Comparison of ENCODE assay signal across 1 mouse cellular context in the genomic region with DNA sequence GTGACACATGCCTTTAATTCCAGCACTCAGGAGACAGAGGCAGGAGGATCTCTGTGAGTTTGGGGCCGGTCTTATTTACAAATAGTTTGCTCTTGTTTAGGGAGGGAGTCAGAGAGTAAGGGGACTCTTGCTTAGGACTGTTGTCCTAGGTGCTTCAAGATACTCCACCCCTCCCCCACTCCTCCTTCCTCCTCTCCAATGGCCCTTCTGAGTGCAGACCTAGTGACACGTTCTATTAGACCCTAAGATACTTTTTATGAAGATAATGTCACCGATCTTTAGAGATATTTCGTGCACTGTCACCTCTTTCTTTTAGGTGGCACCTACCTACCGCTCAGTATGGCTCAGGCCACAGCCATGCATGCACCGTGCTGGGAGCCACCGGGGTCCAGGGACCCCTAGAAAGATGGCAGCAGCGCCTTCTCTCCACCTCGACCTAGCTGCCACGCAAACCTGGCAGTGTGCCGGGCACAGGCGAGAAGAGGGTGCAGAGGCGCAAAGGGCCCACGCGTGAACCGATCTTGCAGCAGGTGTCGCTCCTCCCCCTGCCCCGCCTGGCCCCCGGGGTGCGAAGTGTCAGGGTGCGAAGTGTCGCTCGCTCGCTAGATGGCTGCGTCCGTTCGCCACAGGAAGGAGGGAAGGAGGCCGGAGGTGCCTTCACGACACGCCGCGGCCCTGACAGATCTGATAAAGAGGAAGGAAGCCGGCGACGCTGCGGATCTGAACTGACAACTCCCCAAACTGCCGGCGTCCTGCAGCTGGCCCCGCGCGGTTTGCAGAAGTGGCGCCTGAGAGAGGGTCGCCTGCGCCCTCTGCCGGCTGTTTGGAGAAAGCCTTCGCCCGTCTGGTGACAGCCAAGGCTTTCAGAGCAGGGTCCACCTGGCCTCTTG.
TF ChIP-seq lines count a peak whose summit lies in the region.

No protein-coding gene starts in this region.

TF ChIP-seq in CH12.LX, 34 proteins besides CTCF, POLR2A, EP300 and RAD21 (continued from another document):
- TF ChIP-seq GABPA (IDR thresholded peaks at IDR 0.05; ENCODE audit: insufficient replicate concordance, low read depth, low read length): no peak
- TF ChIP-seq SMC3 (IDR thresholded peaks at IDR 0.05; ENCODE audit: low read depth, low read length): peak; percentile 98
- TF ChIP-seq MXI1 (IDR thresholded peaks at IDR 0.05; ENCODE audit: low read depth, low read length): peak; percentile 81
- no peak for TF ChIP-seq USF2 (conservative IDR thresholded peaks at IDR 0.05; ENCODE audit: low read depth, low read length)
